Mouse (Mus musculus): Measurements from ENCODE around the gene Mrpl24. TPM values are rescaled to one million over a fixed set of nuclear protein-coding genes. Genes with fewer than 3 reads are reported as not detected.

Gene Mrpl24
- polyA plus RNA-seq, 1 experiment from 2014 or later = 73.0 TPM

DNA sequence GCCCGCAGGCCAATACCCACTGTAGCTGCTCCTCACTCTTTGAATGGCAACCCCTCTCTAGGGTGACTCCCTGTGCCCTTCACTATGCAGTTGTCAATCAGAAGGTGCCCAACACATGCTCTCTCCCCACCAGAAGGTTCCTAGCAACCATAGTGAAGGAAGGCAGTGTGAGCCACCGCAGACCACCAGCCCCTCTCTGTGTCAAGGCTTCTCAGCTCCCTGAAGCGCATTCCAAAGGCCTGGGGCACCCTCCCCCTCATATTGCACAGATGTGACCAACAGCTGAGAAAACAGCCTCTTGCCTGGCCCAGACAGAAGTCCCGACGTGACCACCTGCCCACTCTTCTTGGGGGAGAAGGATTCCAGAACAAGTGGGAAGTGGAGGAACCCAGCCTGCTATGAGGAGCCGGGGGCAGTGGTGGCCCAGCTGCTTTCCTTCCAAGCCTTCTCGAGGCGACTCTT lies 52.9 kb downstream of the Mrpl24 start:
- H3K9ac ChIP-seq = peak overlapping the region; percentile 91

GRCm38 (mm10) chr3:87972776-87973175 lies 53.5 kb downstream of the Mrpl24 start:
- peak overlapping the region; percentile 91 for H3K9ac ChIP-seq
- peak overlapping the region; percentile 66 for H3K4me3 ChIP-seq
- ATAC-seq (ENCODE audit: low read depth) = no peak
- H3K4me1 ChIP-seq (replicated peaks) = peaks cover 53% of the 10 kb centered on the region
- no peaks in the 10 kb centered on the region for H3K9me3 ChIP-seq
- H3K4me2 ChIP-seq = peak overlapping the region; percentile 95
- peaks cover 25% of the 10 kb centered on the region for H3K36me3 ChIP-seq
- H3K27ac ChIP-seq (replicated peaks) = peak overlapping the region; percentile 89
- 20% methylated on average over 5 of the region's 5 CpGs for WGBS
- no peaks in the 10 kb centered on the region; the same call in 1 of the 2 replicates for H3K27me3 ChIP-seq

More for the DNA sequence above, 52.9 kb downstream of the Mrpl24 start:
- no peaks in the 10 kb centered on the region for H3K9me3 ChIP-seq
- no peaks in the 10 kb centered on the region; the same call in 1 of the 2 replicates for H3K27me3 ChIP-seq
- peak; percentile 57 for ATAC-seq (ENCODE audit: low read depth)
- peak overlapping the region; percentile 66 for H3K4me3 ChIP-seq
- peak overlapping the region; percentile 95 for H3K4me2 ChIP-seq
- peak overlapping the region; percentile 89 for H3K27ac ChIP-seq (replicated peaks)
- WGBS = 6% methylated on average over 8 of the region's 8 CpGs
- peaks cover 19% of the 10 kb centered on the region for H3K36me3 ChIP-seq
- peaks cover 53% of the 10 kb centered on the region for H3K4me1 ChIP-seq (replicated peaks)

Other genes starting within 250 kb of the Mrpl24 start
- 0.40 and 0.50 TPM in 2 replicates for gene Lrrc71, start 170.9 kb upstream of the Mrpl24 start, polyA plus RNA-seq (2015; fragmentation: Nextera tagmentation; extraction: Ambion mirVana)
- gene Ntrk1, start 124.3 kb upstream of the Mrpl24 start, polyA plus RNA-seq (2015; fragmentation: Nextera tagmentation; extraction: Ambion mirVana) = 219 and 314 TPM in 2 replicates
- gene Insrr, start 122.6 kb upstream of the Mrpl24 start, polyA plus RNA-seq (2015; fragmentation: Nextera tagmentation; extraction: Ambion mirVana) = 3.4 and 5.4 TPM in 2 replicates
- 13.1 and 13.3 TPM in 2 replicates for gene Pear1, start 95.2 kb upstream of the Mrpl24 start, polyA plus RNA-seq (2015; fragmentation: Nextera tagmentation; extraction: Ambion mirVana)
- not detected in 2 replicates for gene Sh2d2a, start 72.8 kb upstream of the Mrpl24 start, polyA plus RNA-seq (2015; fragmentation: Nextera tagmentation; extraction: Ambion mirVana)
- gene Prcc, start 33.9 kb upstream of the Mrpl24 start, polyA plus RNA-seq (2015; fragmentation: Nextera tagmentation; extraction: Ambion mirVana) = 16.6 and 17.7 TPM in 2 replicates
- 186 and 218 TPM in 2 replicates for gene Hdgf, start 13.2 kb upstream of the Mrpl24 start, polyA plus RNA-seq (2015; fragmentation: Nextera tagmentation; extraction: Ambion mirVana)
- gene Isg20l2, start 10.8 kb downstream of the Mrpl24 start, polyA plus RNA-seq (2015; fragmentation: Nextera tagmentation; extraction: Ambion mirVana) = 36.2 and 41.4 TPM in 2 replicates
- 20.1 and 22.2 TPM in 2 replicates for gene Rrnad1, start 11.2 kb downstream of the Mrpl24 start, polyA plus RNA-seq (2015; fragmentation: Nextera tagmentation; extraction: Ambion mirVana)
- 193 and 205 TPM in 2 replicates for gene Crabp2, start 29.2 kb downstream of the Mrpl24 start, polyA plus RNA-seq (2015; fragmentation: Nextera tagmentation; extraction: Ambion mirVana)
- 44.1 and 47.1 TPM in 2 replicates for gene Nes, start 51.6 kb downstream of the Mrpl24 start, polyA plus RNA-seq (2015; fragmentation: Nextera tagmentation; extraction: Ambion mirVana)
- 37.8 and 41.3 TPM in 2 replicates for gene Bcan, start 80.7 kb downstream of the Mrpl24 start, polyA plus RNA-seq (2015; fragmentation: Nextera tagmentation; extraction: Ambion mirVana)
- gene Hapln2, start 108.1 kb downstream of the Mrpl24 start, polyA plus RNA-seq (2015; fragmentation: Nextera tagmentation; extraction: Ambion mirVana) = 0.36 and 0.40 TPM in 2 replicates
- 29.5 and 30.3 TPM in 2 replicates for gene Gpatch4, start 123.6 kb downstream of the Mrpl24 start, polyA plus RNA-seq (2015; fragmentation: Nextera tagmentation; extraction: Ambion mirVana)
- gene Naxe, start 139.0 kb downstream of the Mrpl24 start, polyA plus RNA-seq (2015; fragmentation: Nextera tagmentation; extraction: Ambion mirVana) = 169 and 175 TPM in 2 replicates
- gene Ttc24, start 158.8 kb downstream of the Mrpl24 start, polyA plus RNA-seq (2015; fragmentation: Nextera tagmentation; extraction: Ambion mirVana) = not detected in 2 replicates
- 3.0 and 3.8 TPM in 2 replicates for gene Iqgap3, start 162.5 kb downstream of the Mrpl24 start, polyA plus RNA-seq (2015; fragmentation: Nextera tagmentation; extraction: Ambion mirVana)
- gene Mef2d, start 222.9 kb downstream of the Mrpl24 start, polyA plus RNA-seq (2015; fragmentation: Nextera tagmentation; extraction: Ambion mirVana) = 15.9 and 19.4 TPM in 2 replicates

All from neural tube, embryonic 13.5 days (tissue).